Mouse (Mus musculus): Measurements from ENCODE around the gene Insl5. TPM values are rescaled to one million over a fixed set of nuclear protein-coding genes. Genes with fewer than 3 reads are reported as not detected.

Insl5 gene
- total RNA-seq, 2 experiments from 2014 or later, result not detected

GRCm38 (mm10) chr4:102991685-102992084 is 35.0 kb downstream of the Insl5 start:
- ATAC-seq (replicated peaks; ENCODE audit: low FRiP score, low TSS enrichment, poor library complexity, severe bottlenecking), result no peak

- no peak for ATAC-seq (replicated peaks; ENCODE audit: low FRiP score, low TSS enrichment, poor library complexity, severe bottlenecking)
Measured at GRCm38 (mm10) chr4:102990595-102991340, 35.9 kb downstream of the Insl5 start.

- no peak for ATAC-seq (replicated peaks; ENCODE audit: low FRiP score, low TSS enrichment, poor library complexity, severe bottlenecking)
Measured at GRCm38 (mm10) chr4:102990016-102990415, 36.6 kb downstream of the Insl5 start.

- no peak for ATAC-seq (replicated peaks; ENCODE audit: low FRiP score, low TSS enrichment, poor library complexity, severe bottlenecking)
Measured at GRCm38 (mm10) chr4:102989391-102989790, 37.3 kb downstream of the Insl5 start.

GRCm38 (mm10) chr4:102988526-102988925 is 38.1 kb downstream of the Insl5 start:
- ATAC-seq (replicated peaks; ENCODE audit: low FRiP score, low TSS enrichment, poor library complexity, severe bottlenecking), result no peak

GRCm38 (mm10) chr4:102987756-102988155 is 38.9 kb downstream of the Insl5 start:
- no peak for ATAC-seq (replicated peaks; ENCODE audit: low FRiP score, low TSS enrichment, poor library complexity, severe bottlenecking)

- ATAC-seq (replicated peaks; ENCODE audit: low FRiP score, low TSS enrichment, poor library complexity, severe bottlenecking), result no peak
Measured at GRCm38 (mm10) chr4:102987325-102987724, 39.3 kb downstream of the Insl5 start.

GRCm38 (mm10) chr4:102986917-102987316 is 39.7 kb downstream of the Insl5 start:
- ATAC-seq (replicated peaks; ENCODE audit: low FRiP score, low TSS enrichment, poor library complexity, severe bottlenecking), result peak; percentile 96

- peak; percentile 62; the same call in 1 of the 2 replicates for ATAC-seq (replicated peaks; ENCODE audit: low FRiP score, low TSS enrichment, poor library complexity, severe bottlenecking)
Measured at GRCm38 (mm10) chr4:102986173-102986572, 40.5 kb downstream of the Insl5 start.

GRCm38 (mm10) chr4:102981709-102982108 is 44.9 kb downstream of the Insl5 start:
- no peak for ATAC-seq (replicated peaks; ENCODE audit: low FRiP score, low TSS enrichment, poor library complexity, severe bottlenecking)

- peak; percentile 81 for ATAC-seq (replicated peaks; ENCODE audit: low FRiP score, low TSS enrichment, poor library complexity, severe bottlenecking)
Measured at GRCm38 (mm10) chr4:102979385-102979784, 47.3 kb downstream of the Insl5 start.

GRCm38 (mm10) chr4:102978440-102978839 is 48.2 kb downstream of the Insl5 start, which contains the start of gene Tctex1d1:
Gene Tctex1d1 (plus strand): TSS chr4:102978606.
- ATAC-seq (replicated peaks; ENCODE audit: low FRiP score, low TSS enrichment, poor library complexity, severe bottlenecking), result peak; percentile 45; the same call in 1 of the 2 replicates

- no peak for ATAC-seq (replicated peaks; ENCODE audit: low FRiP score, low TSS enrichment, poor library complexity, severe bottlenecking)
Measured at GRCm38 (mm10) chr4:102977778-102978321, 48.8 kb downstream of the Insl5 start.

GRCm38 (mm10) chr4:102976290-102977275 is 50.1 kb downstream of the Insl5 start:
- ATAC-seq (replicated peaks; ENCODE audit: low FRiP score, low TSS enrichment, poor library complexity, severe bottlenecking), result no peak

- ATAC-seq (replicated peaks; ENCODE audit: low FRiP score, low TSS enrichment, poor library complexity, severe bottlenecking), result no peak
Measured at GRCm38 (mm10) chr4:102974172-102974571, 52.5 kb downstream of the Insl5 start.

- no peak for ATAC-seq (replicated peaks; ENCODE audit: low FRiP score, low TSS enrichment, poor library complexity, severe bottlenecking)
Measured at GRCm38 (mm10) chr4:102972071-102972470, 54.6 kb downstream of the Insl5 start.

- ATAC-seq (replicated peaks; ENCODE audit: low FRiP score, low TSS enrichment, poor library complexity, severe bottlenecking), result no peak
Measured at GRCm38 (mm10) chr4:102971159-102971558, 55.5 kb downstream of the Insl5 start.

- no peak for ATAC-seq (replicated peaks; ENCODE audit: low FRiP score, low TSS enrichment, poor library complexity, severe bottlenecking)
Measured at GRCm38 (mm10) chr4:102969599-102969998, 57.0 kb downstream of the Insl5 start.

All from megakaryocyte-erythroid progenitor cell, adult 5-6 weeks (primary cell).